Mouse (Mus musculus) naive thymus-derived CD4-positive, alpha-beta T cell, adult 5 months (primary cell): ENCODE measurements around the gene Olfr50. TPM values are rescaled to one million over a fixed set of nuclear protein-coding genes. Genes with fewer than 3 reads are reported as not detected.

ENCODE experiments used
- polyA plus RNA-seq: library from polyadenylated mRNA; unstranded; fragments of 100-300 nt; shearing (Covaris generic); gene quantifications from one replicate; pipeline ENCODE4 v1.2.1, GENCODE M21; 2017

Olfr50 gene
- polyA plus RNA-seq, result 0.53 TPM

DNA sequence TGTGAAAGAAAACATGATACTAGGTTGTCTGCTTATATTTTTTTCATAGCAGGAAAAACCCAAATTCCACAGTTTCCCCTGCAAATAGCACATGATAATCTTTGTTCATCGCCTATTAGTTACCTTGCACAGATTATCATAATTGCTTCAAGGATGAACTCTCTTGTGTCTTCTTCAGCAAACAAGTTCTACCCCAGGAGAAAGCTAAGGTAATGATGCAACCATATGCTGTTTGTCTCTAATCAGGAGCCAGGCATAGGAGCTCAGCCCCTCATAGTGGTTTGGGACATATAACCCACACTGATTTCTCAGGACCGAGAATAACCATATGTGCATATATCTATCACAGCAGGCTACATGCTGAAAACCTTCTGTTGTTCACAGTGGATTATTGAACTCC, at the start of gene Olfr50:
Olfr50 (plus strand) TSS at position 301 of the 400 bp plus-strand sequence.

GRCm38 (mm10) chr2:36783976-36784375, 6.4 kb upstream of the Olfr50 start, which contains the start of gene Olfr348:
Gene Olfr348, plus strand, starts transcription at chr2:36784276.

GRCm38 (mm10) chr2:36816932-36817331, 26.6 kb downstream of the Olfr50 start, which contains the start of gene Olfr3:
Gene Olfr3, minus strand, starts transcription at chr2:36817032.

DNA sequence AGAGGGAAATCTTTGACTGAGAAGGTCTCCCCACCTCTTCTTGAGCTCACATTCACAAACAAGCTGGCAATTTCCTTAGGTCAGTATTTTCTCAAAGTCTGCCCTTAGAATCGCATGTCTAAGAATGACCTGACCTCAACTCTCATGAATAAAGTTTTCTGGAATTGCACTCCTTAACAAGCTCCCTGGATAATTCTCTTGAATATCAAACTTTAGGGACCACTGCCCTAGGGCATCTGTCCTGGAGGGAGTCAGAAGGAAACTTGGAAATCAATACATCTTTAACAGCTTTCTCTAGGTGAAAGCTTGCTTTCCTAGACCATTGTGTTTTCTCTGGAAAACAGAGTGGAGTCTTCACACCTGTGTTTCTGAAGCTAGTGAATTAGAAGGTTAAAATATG, 55.7 kb downstream of the Olfr50 start, which contains the start of gene Olfr350:
Olfr350 (plus strand) TSS at position 301 of the 400 bp plus-strand sequence.

Other genes starting within 250 kb of the Olfr50 start
- not detected for gene Olfr344, start 223.9 kb upstream of the Olfr50 start, polyA plus RNA-seq
- gene Olfr345, start 150.5 kb upstream of the Olfr50 start, polyA plus RNA-seq, result not detected
- not detected for gene Olfr346, start 104.8 kb upstream of the Olfr50 start, polyA plus RNA-seq
- not detected for gene Olfr347, start 58.6 kb upstream of the Olfr50 start, polyA plus RNA-seq
- gene Olfr348, start 6.3 kb upstream of the Olfr50 start, polyA plus RNA-seq, result not detected
- not detected for gene Olfr3, start 26.5 kb downstream of the Olfr50 start, polyA plus RNA-seq
- gene Olfr350, start 55.8 kb downstream of the Olfr50 start, polyA plus RNA-seq, result not detected
- not detected for gene Olfr351, start 72.1 kb downstream of the Olfr50 start, polyA plus RNA-seq
- gene Olfr352, start 77.9 kb downstream of the Olfr50 start, polyA plus RNA-seq, result not detected
- gene Olfr353, start 102.4 kb downstream of the Olfr50 start, polyA plus RNA-seq, result not detected
- gene Olfr354, start 115.1 kb downstream of the Olfr50 start, polyA plus RNA-seq, result 0.09 TPM
- not detected for gene Olfr355, start 138.4 kb downstream of the Olfr50 start, polyA plus RNA-seq
- not detected for gene Olfr356, start 146.6 kb downstream of the Olfr50 start, polyA plus RNA-seq
- gene Olfr357, start 203.3 kb downstream of the Olfr50 start, polyA plus RNA-seq, result not detected
- not detected for gene Olfr358, start 218.8 kb downstream of the Olfr50 start, polyA plus RNA-seq